Mouse (Mus musculus): ENCODE measurements around the gene Txlng. TPM values are rescaled to one million over a fixed set of nuclear protein-coding genes. Genes with fewer than 3 reads are reported as not detected.

The Txlng gene
- 11.1 and 11.7 TPM in 2 replicates for polyA plus RNA-seq (2014; fragmentation: Nextera tagmentation; extraction: Ambion mirVana)

GRCm38 (mm10) chrX:162829203-162829708 lies at the start of gene Txlng:
Gene Txlng, minus strand, starts transcription at chrX:162829454.
- peak; percentile 99 for ATAC-seq (ENCODE audit: insufficient number of reproducible peaks, insufficient read depth, low FRiP score, low read depth)
- Histone ChIP-seq H3K27ac (replicated peaks in 1 of 2; ENCODE audit: control insufficient read depth in 1 of 2, insufficient read depth in 1 of 2, low read depth in 2 of 2, low read length in 2 of 2) (peak within 1 kb of the TSS; percentile 7 to 41; a peak in 3 of 4 replicates), H3K27me3 (ENCODE audit: control insufficient read depth, insufficient read depth, low read length) (no peaks in the 10 kb centered on the region), H3K9ac (ENCODE audit: low read length) (peak within 1 kb of the TSS; percentile 81), H3K9me3 (ENCODE audit: control insufficient read depth, low read length) (no peaks in the 10 kb centered on the region), H3K4me3 (ENCODE audit: control insufficient read depth in 1 of 2, insufficient read depth in 1 of 2, low read depth in 1 of 2, low read length in 2 of 2) (peak within 1 kb of the TSS; percentile 58 to 70), H3K4me1 (ENCODE audit: control insufficient read depth in 2 of 2, insufficient read depth in 2 of 2, low read length in 2 of 2) (0 out of 4 replicates have a peak, but pooled peaks cover 0 to 3% of the 10 kb centered on the region in 2 experiments), H3K36me3 (ENCODE audit: control insufficient read depth, insufficient read depth, low read length) (no peaks in the 10 kb centered on the region), H3K4me2 (ENCODE audit: low read length) (peak within 1 kb of the TSS; percentile 85)
- 15% methylated on average over 35 of the region's 37 CpGs for WGBS

- WGBS = 81% methylated on average over 3 of the region's 3 CpGs
Measured at GRCm38 (mm10) chrX:162878236-162878635, 49.0 kb upstream of the Txlng start.

GRCm38 (mm10) chrX:162873761-162874160 lies 44.5 kb upstream of the Txlng start:
- H3K27me3 ChIP-seq (ENCODE audit: control insufficient read depth, insufficient read depth, low read length) = no peaks in the 10 kb centered on the region
- H3K9ac ChIP-seq (ENCODE audit: low read length) = no peak overlapping the region
- H3K9me3 ChIP-seq (ENCODE audit: control insufficient read depth, low read length) = no peaks in the 10 kb centered on the region
- H3K27ac ChIP-seq (replicated peaks in 1 of 2; ENCODE audit: control insufficient read depth in 1 of 2, insufficient read depth in 1 of 2, low read depth in 2 of 2, low read length in 2 of 2) = no peak overlapping the region
- H3K36me3 ChIP-seq (ENCODE audit: control insufficient read depth, insufficient read depth, low read length) = peaks cover 34% of the 10 kb centered on the region
- no peak for ATAC-seq (ENCODE audit: insufficient number of reproducible peaks, insufficient read depth, low FRiP score, low read depth)
- no peaks in the 10 kb centered on the region for H3K4me1 ChIP-seq (ENCODE audit: control insufficient read depth in 2 of 2, insufficient read depth in 2 of 2, low read length in 2 of 2)
- H3K4me3 ChIP-seq (ENCODE audit: control insufficient read depth in 1 of 2, insufficient read depth in 1 of 2, low read depth in 1 of 2, low read length in 2 of 2) = no peak overlapping the region
- H3K4me2 ChIP-seq (ENCODE audit: low read length) = no peak overlapping the region
- WGBS = 87% methylated on average over 2 of the region's 2 CpGs

More at GRCm38 (mm10) chrX:162878236-162878635, 49.0 kb upstream of the Txlng start:
- Histone ChIP-seq H3K27ac (replicated peaks in 1 of 2; ENCODE audit: control insufficient read depth in 1 of 2, insufficient read depth in 1 of 2, low read depth in 2 of 2, low read length in 2 of 2) (no peak overlapping the region), H3K27me3 (ENCODE audit: control insufficient read depth, insufficient read depth, low read length) (no peaks in the 10 kb centered on the region), H3K36me3 (ENCODE audit: control insufficient read depth, insufficient read depth, low read length) (peaks cover 39% of the 10 kb centered on the region), H3K4me1 (ENCODE audit: control insufficient read depth in 2 of 2, insufficient read depth in 2 of 2, low read length in 2 of 2) (no peaks in the 10 kb centered on the region), H3K9me3 (ENCODE audit: control insufficient read depth, low read length) (no peaks in the 10 kb centered on the region), H3K9ac (ENCODE audit: low read length) (no peak overlapping the region), H3K4me3 (ENCODE audit: control insufficient read depth in 1 of 2, insufficient read depth in 1 of 2, low read depth in 1 of 2, low read length in 2 of 2) (no peak overlapping the region), H3K4me2 (ENCODE audit: low read length) (no peak overlapping the region)
- no peak for ATAC-seq (ENCODE audit: insufficient number of reproducible peaks, insufficient read depth, low FRiP score, low read depth)

GRCm38 (mm10) chrX:162871734-162872517 lies 42.7 kb upstream of the Txlng start:
- no peak for ATAC-seq (ENCODE audit: insufficient number of reproducible peaks, insufficient read depth, low FRiP score, low read depth)
- Histone ChIP-seq H3K36me3 (ENCODE audit: control insufficient read depth, insufficient read depth, low read length) (peaks cover 32% of the 10 kb centered on the region), H3K9ac (ENCODE audit: low read length) (no peak overlapping the region), H3K27ac (replicated peaks in 1 of 2; ENCODE audit: control insufficient read depth in 1 of 2, insufficient read depth in 1 of 2, low read depth in 2 of 2, low read length in 2 of 2) (no peak overlapping the region), H3K9me3 (ENCODE audit: control insufficient read depth, low read length) (no peaks in the 10 kb centered on the region), H3K4me3 (ENCODE audit: control insufficient read depth in 1 of 2, insufficient read depth in 1 of 2, low read depth in 1 of 2, low read length in 2 of 2) (no peak overlapping the region), H3K27me3 (ENCODE audit: control insufficient read depth, insufficient read depth, low read length) (no peaks in the 10 kb centered on the region), H3K4me1 (ENCODE audit: control insufficient read depth in 2 of 2, insufficient read depth in 2 of 2, low read length in 2 of 2) (no peaks in the 10 kb centered on the region), H3K4me2 (ENCODE audit: low read length) (no peak overlapping the region)
- WGBS = 27% methylated on average over 4 of the region's 4 CpGs

GRCm38 (mm10) chrX:162868294-162868965 lies 39.2 kb upstream of the Txlng start:
- no peak for ATAC-seq (ENCODE audit: insufficient number of reproducible peaks, insufficient read depth, low FRiP score, low read depth)
- Histone ChIP-seq H3K4me2 (ENCODE audit: low read length) (no peak overlapping the region), H3K9ac (ENCODE audit: low read length) (no peak overlapping the region), H3K9me3 (ENCODE audit: control insufficient read depth, low read length) (no peaks in the 10 kb centered on the region), H3K27ac (replicated peaks in 1 of 2; ENCODE audit: control insufficient read depth in 1 of 2, insufficient read depth in 1 of 2, low read depth in 2 of 2, low read length in 2 of 2) (no peak overlapping the region), H3K4me1 (ENCODE audit: control insufficient read depth in 2 of 2, insufficient read depth in 2 of 2, low read length in 2 of 2) (no peaks in the 10 kb centered on the region), H3K27me3 (ENCODE audit: control insufficient read depth, insufficient read depth, low read length) (no peaks in the 10 kb centered on the region), H3K36me3 (ENCODE audit: control insufficient read depth, insufficient read depth, low read length) (peaks cover 55% of the 10 kb centered on the region), H3K4me3 (ENCODE audit: control insufficient read depth in 1 of 2, insufficient read depth in 1 of 2, low read depth in 1 of 2, low read length in 2 of 2) (no peak overlapping the region)
- WGBS = 65% methylated on average over 3 of the region's 3 CpGs

- whole genome bisulfite sequencing = 79% methylated on average over 1 of the region's 1 CpGs
- H3K36me3 ChIP-seq (ENCODE audit: control insufficient read depth, insufficient read depth, low read length) = no peaks in the 10 kb centered on the region
- no peaks in the 10 kb centered on the region for H3K9me3 ChIP-seq (ENCODE audit: control insufficient read depth, low read length)
- no peak overlapping the region for H3K9ac ChIP-seq (ENCODE audit: low read length)
- H3K4me2 ChIP-seq (ENCODE audit: low read length) = no peak overlapping the region
- ATAC-seq (ENCODE audit: insufficient number of reproducible peaks, insufficient read depth, low FRiP score, low read depth) = no peak
- no peak overlapping the region for H3K27ac ChIP-seq (replicated peaks in 1 of 2; ENCODE audit: control insufficient read depth in 1 of 2, insufficient read depth in 1 of 2, low read depth in 2 of 2, low read length in 2 of 2)
- H3K4me1 ChIP-seq (ENCODE audit: control insufficient read depth in 2 of 2, insufficient read depth in 2 of 2, low read length in 2 of 2) = no peaks in the 10 kb centered on the region
- no peaks in the 10 kb centered on the region for H3K27me3 ChIP-seq (ENCODE audit: control insufficient read depth, insufficient read depth, low read length)
- no peak overlapping the region for H3K4me3 ChIP-seq (ENCODE audit: control insufficient read depth in 1 of 2, insufficient read depth in 1 of 2, low read depth in 1 of 2, low read length in 2 of 2)
Measured at GRCm38 (mm10) chrX:162848682-162849081, 19.4 kb upstream of the Txlng start.

GRCm38 (mm10) chrX:162845531-162845930 lies 16.3 kb upstream of the Txlng start:
- H3K36me3 ChIP-seq (ENCODE audit: control insufficient read depth, insufficient read depth, low read length) = no peaks in the 10 kb centered on the region
- H3K4me2 ChIP-seq (ENCODE audit: low read length) = no peak overlapping the region
- H3K4me1 ChIP-seq (ENCODE audit: control insufficient read depth in 2 of 2, insufficient read depth in 2 of 2, low read length in 2 of 2) = no peaks in the 10 kb centered on the region
- no peak overlapping the region for H3K4me3 ChIP-seq (ENCODE audit: control insufficient read depth in 1 of 2, insufficient read depth in 1 of 2, low read depth in 1 of 2, low read length in 2 of 2)
- H3K27ac ChIP-seq (replicated peaks in 1 of 2; ENCODE audit: control insufficient read depth in 1 of 2, insufficient read depth in 1 of 2, low read depth in 2 of 2, low read length in 2 of 2) = no peak overlapping the region
- WGBS = 80% methylated on average over 3 of the region's 3 CpGs
- H3K9ac ChIP-seq (ENCODE audit: low read length) = no peak overlapping the region
- no peaks in the 10 kb centered on the region for H3K9me3 ChIP-seq (ENCODE audit: control insufficient read depth, low read length)
- no peaks in the 10 kb centered on the region for H3K27me3 ChIP-seq (ENCODE audit: control insufficient read depth, insufficient read depth, low read length)
- ATAC-seq (ENCODE audit: insufficient number of reproducible peaks, insufficient read depth, low FRiP score, low read depth) = no peak
